Mouse (Mus musculus): Measurements from ENCODE around the gene 2810004N23Rik. TPM values are rescaled to one million over a fixed set of nuclear protein-coding genes. Genes with fewer than 3 reads are reported as not detected.

2810004N23Rik gene
- polyA plus RNA-seq, 1 experiment from 2014 or later: 41.5 TPM

DNA sequence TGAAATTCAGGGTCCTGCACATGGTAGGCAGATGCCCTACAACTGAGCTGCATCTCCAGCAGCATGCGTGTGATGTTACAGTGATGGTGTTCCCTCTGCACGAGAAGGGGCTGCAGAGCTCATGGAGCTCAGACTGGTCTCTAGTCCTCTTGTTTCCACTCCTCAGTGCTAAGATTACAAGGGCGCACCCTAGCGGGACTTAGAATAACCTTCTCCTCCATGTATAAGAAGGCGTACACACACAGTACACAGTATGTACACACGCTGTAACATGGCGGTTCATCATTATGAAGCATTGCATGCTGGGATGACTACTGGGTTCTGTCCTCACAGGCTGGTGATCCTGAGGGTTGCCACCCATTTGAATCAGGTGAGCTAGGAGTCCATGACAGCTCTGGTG, 9.2 kb upstream of the 2810004N23Rik start:
- Histone ChIP-seq H3K27ac (ENCODE audit: low read depth, low read length) (no peak overlapping the region), H3K4me2 (ENCODE audit: low read depth) (no peak overlapping the region), H3K4me3 (ENCODE audit: low read depth, low read length) (no peak overlapping the region), H3K9ac (ENCODE audit: low read length) (no peak overlapping the region), H3K36me3 (ENCODE audit: control insufficient read depth, insufficient read depth, low read length) (peaks cover 12% of the 10 kb centered on the region), H3K27me3 (ENCODE audit: control insufficient read depth, insufficient read depth, low read length) (no peaks in the 10 kb centered on the region), H3K9me3 (ENCODE audit: control insufficient read depth, low read length) (no peaks in the 10 kb centered on the region), H3K4me1 (ENCODE audit: control insufficient read depth, insufficient read depth, low read length) (no peaks in the 10 kb centered on the region)
- ATAC-seq (ENCODE audit: insufficient read depth, low FRiP score, low TSS enrichment) (no peak), DNase-seq (ENCODE audit: low spot score) (no peak)
- 95% methylated on average over 7 of the region's 7 CpGs for WGBS

DNA sequence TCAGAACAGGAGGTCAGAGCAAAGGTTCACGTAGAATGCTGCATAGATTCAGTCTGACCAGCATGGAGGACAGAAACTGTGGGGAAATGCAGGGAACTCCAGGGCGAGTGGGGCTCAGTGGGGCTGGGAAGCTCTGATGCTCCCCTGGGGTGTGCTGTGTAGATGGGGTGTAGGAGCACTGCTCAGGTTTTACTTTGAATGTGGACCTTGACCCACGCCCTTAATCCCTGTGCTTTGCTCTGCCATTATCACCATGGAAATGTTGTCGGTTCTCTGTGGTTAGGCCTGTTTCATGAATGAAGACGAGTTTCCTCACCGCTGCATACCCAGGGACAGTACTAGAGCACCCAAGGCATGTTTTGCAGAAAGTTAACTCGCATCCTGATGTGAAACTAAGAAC, 8.6 kb upstream of the 2810004N23Rik start:
- no peak overlapping the region for H3K4me3 ChIP-seq (ENCODE audit: low read depth, low read length)
- DNase-seq (ENCODE audit: low spot score) (no peak), ATAC-seq (ENCODE audit: insufficient read depth, low FRiP score, low TSS enrichment) (no peak)
- H3K27me3 ChIP-seq (ENCODE audit: control insufficient read depth, insufficient read depth, low read length): no peaks in the 10 kb centered on the region
- 95% methylated on average over 7 of the region's 7 CpGs for WGBS
- no peaks in the 10 kb centered on the region for H3K9me3 ChIP-seq (ENCODE audit: control insufficient read depth, low read length)
- peaks cover 8% of the 10 kb centered on the region for H3K36me3 ChIP-seq (ENCODE audit: control insufficient read depth, insufficient read depth, low read length)
- no peak overlapping the region for H3K27ac ChIP-seq (ENCODE audit: low read depth, low read length)
- H3K4me1 ChIP-seq (ENCODE audit: control insufficient read depth, insufficient read depth, low read length): no peaks in the 10 kb centered on the region
- H3K4me2 ChIP-seq (ENCODE audit: low read depth): no peak overlapping the region
- no peak overlapping the region for H3K9ac ChIP-seq (ENCODE audit: low read length)

DNA sequence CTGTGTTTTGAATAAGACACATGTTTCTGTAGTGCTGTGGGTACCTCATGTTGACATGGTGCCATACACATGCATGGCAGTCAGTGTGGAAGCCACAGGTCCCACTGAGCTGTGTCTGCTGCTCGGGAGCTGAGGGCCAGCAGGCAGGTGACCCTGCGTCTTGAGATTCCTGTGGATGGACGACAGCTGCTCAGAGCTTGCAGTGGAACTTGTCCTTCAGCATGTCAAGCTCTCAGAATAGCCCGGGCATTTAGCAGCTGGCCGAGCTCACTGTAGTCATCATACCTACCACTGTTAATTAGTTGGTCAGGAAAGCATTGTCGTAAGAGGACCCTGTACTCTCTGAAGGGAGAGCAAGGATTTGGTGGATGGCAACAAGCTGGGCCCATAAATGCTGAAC, 6.8 kb upstream of the 2810004N23Rik start:
- no peaks in the 10 kb centered on the region for H3K4me1 ChIP-seq (ENCODE audit: control insufficient read depth, insufficient read depth, low read length)
- DNase-seq (ENCODE audit: low spot score) (no peak), ATAC-seq (ENCODE audit: insufficient read depth, low FRiP score, low TSS enrichment) (no peak)
- H3K27me3 ChIP-seq (ENCODE audit: control insufficient read depth, insufficient read depth, low read length): no peaks in the 10 kb centered on the region
- H3K27ac ChIP-seq (ENCODE audit: low read depth, low read length): no peak overlapping the region
- peaks cover 8% of the 10 kb centered on the region for H3K36me3 ChIP-seq (ENCODE audit: control insufficient read depth, insufficient read depth, low read length)
- 78% methylated on average over 6 of the region's 6 CpGs for WGBS
- H3K9me3 ChIP-seq (ENCODE audit: control insufficient read depth, low read length): no peaks in the 10 kb centered on the region
- no peak overlapping the region for H3K4me3 ChIP-seq (ENCODE audit: low read depth, low read length)
- no peak overlapping the region for H3K9ac ChIP-seq (ENCODE audit: low read length)
- H3K4me2 ChIP-seq (ENCODE audit: low read depth): no peak overlapping the region

DNA sequence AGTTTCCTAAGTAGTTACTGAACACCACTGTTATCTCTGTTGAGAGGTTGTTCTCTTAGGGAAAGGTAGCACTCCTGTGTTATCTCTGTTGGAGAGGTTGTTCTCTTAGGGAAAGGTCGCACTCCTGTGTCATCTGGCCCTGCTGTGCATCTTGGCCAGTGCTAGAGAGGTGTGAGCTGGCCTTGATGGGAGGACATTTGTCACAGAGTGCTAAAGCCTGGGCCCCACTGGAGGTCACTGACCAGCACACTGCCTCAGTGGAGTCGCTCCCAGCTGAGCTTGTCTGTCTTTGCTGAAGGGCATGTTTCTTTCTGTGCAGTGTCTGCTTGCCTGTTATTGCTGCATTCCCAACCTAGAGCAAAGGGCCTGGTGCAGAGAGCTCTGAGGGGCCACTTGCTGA, 4.2 kb upstream of the 2810004N23Rik start:
- Histone ChIP-seq H3K4me1 (ENCODE audit: control insufficient read depth, insufficient read depth, low read length) (peaks cover 4% of the 10 kb centered on the region; the same call in 1 of the 2 replicates), H3K27me3 (ENCODE audit: control insufficient read depth, insufficient read depth, low read length) (no peaks in the 10 kb centered on the region), H3K4me3 (ENCODE audit: low read depth, low read length) (no peak overlapping the region; the same call in 1 of the 2 replicates), H3K27ac (ENCODE audit: low read depth, low read length) (no peak overlapping the region), H3K9ac (ENCODE audit: low read length) (no peak overlapping the region), H3K36me3 (ENCODE audit: control insufficient read depth, insufficient read depth, low read length) (peaks cover under 1% of the 10 kb centered on the region), H3K9me3 (ENCODE audit: control insufficient read depth, low read length) (no peaks in the 10 kb centered on the region), H3K4me2 (ENCODE audit: low read depth) (no peak overlapping the region)
- WGBS: 59% methylated on average over 2 of the region's 2 CpGs
- ATAC-seq (ENCODE audit: insufficient read depth, low FRiP score, low TSS enrichment): no peak
- DNase-seq (ENCODE audit: low spot score): no peak

DNA sequence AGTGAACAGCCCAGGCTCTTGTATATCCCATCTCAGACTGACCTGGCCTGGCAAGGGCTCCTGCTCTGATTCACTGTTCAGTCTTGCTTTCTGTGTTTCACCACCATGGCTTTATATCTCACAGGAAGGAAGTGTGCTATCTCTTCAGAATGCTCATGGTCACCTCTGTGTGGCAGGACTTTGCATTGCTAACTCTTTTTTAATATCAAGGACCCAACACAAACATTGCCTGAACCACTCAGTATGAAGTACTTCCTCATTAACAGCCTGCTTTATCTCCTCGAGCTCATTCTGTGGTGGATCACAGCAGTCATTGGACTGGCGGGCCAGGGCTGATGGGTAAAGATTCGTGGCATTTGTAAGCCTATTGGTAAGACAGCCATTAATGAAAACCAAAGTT, 3.7 kb upstream of the 2810004N23Rik start:
- Histone ChIP-seq H3K27me3 (ENCODE audit: control insufficient read depth, insufficient read depth, low read length) (no peaks in the 10 kb centered on the region), H3K36me3 (ENCODE audit: control insufficient read depth, insufficient read depth, low read length) (no peaks in the 10 kb centered on the region; the same call in none of the 2 replicates), H3K9ac (ENCODE audit: low read length) (no peak overlapping the region), H3K4me1 (ENCODE audit: control insufficient read depth, insufficient read depth, low read length) (peaks cover 4% of the 10 kb centered on the region; the same call in 1 of the 2 replicates), H3K9me3 (ENCODE audit: control insufficient read depth, low read length) (no peaks in the 10 kb centered on the region), H3K4me3 (ENCODE audit: low read depth, low read length) (no peak overlapping the region), H3K27ac (ENCODE audit: low read depth, low read length) (no peak overlapping the region), H3K4me2 (ENCODE audit: low read depth) (no peak overlapping the region)
- WGBS: 81% methylated on average over 3 of the region's 3 CpGs
- DNase-seq (ENCODE audit: low spot score) (no peak), ATAC-seq (ENCODE audit: insufficient read depth, low FRiP score, low TSS enrichment) (no peak)

DNA sequence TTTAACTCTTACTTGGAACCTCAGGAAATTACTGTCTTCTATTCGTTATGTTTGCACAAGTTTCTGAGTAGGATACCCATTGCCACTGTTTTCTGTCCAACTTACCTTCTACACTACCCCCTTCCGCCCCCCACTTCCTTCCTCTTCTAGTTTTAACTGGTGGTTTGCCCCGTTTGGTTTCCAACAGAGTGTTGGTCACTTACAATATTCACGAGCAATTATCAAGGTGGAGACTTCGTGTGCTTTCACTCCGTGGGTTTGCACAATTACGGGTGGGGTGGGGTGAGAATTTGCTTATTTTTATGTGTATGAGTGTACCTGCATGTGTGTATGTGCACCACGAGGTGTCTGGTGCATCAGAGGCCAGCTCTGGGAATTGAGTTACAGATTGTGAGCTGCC, 809 bp upstream of the 2810004N23Rik start:
- Histone ChIP-seq H3K9ac (ENCODE audit: low read length) (peak overlapping the region; percentile 97), H3K27ac (ENCODE audit: low read depth, low read length) (no peak overlapping the region), H3K9me3 (ENCODE audit: control insufficient read depth, low read length) (no peaks in the 10 kb centered on the region), H3K4me2 (ENCODE audit: low read depth) (peak overlapping the region; percentile 50), H3K36me3 (ENCODE audit: control insufficient read depth, insufficient read depth, low read length) (peaks cover 6% of the 10 kb centered on the region), H3K27me3 (ENCODE audit: control insufficient read depth, insufficient read depth, low read length) (no peaks in the 10 kb centered on the region), H3K4me3 (ENCODE audit: low read depth, low read length) (peak overlapping the region; percentile 96), H3K4me1 (ENCODE audit: control insufficient read depth, insufficient read depth, low read length) (peaks cover 4% of the 10 kb centered on the region; the same call in 1 of the 2 replicates)
- no peak for ATAC-seq (ENCODE audit: insufficient read depth, low FRiP score, low TSS enrichment)
- DNase-seq (ENCODE audit: low spot score): no peak
- WGBS: 23% methylated on average over 8 of the region's 8 CpGs

DNA sequence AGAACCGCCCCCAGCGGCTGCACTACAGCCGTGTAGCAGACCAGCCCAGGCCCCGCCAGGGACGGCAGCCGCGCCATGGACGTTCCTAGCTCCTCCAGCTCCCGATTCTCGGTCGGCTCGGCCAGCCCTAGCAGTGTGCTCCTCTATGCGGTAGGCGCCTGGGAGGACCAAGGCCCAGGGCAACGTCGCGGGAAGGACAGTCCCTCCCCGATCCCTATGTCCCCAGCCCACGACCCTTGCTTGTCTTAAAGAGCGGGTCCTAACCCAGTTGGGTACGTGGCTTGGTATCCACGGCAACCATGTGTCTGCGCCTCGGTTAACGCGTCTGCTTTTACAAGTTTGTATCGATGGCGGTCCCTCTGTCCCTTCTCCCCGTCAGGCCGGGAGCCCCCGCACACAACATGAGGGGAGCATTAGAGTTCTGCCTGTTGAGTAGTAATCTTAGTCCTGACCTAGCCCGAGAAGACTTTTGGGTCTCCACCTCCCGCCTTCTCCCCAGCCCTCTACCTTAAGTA, 300 bp upstream of the 2810004N23Rik start:
- peak overlapping the region; percentile 97 for H3K9ac ChIP-seq (ENCODE audit: low read length)
- peak overlapping the region; percentile 50 for H3K4me2 ChIP-seq (ENCODE audit: low read depth)
- ATAC-seq (ENCODE audit: insufficient read depth, low FRiP score, low TSS enrichment) (peak; percentile 75), DNase-seq (ENCODE audit: low spot score) (no peak)
- H3K36me3 ChIP-seq (ENCODE audit: control insufficient read depth, insufficient read depth, low read length): peaks cover 10% of the 10 kb centered on the region
- H3K4me1 ChIP-seq (ENCODE audit: control insufficient read depth, insufficient read depth, low read length): peaks cover 4% of the 10 kb centered on the region; the same call in 1 of the 2 replicates
- under 1% methylated on average over 33 of the region's 33 CpGs for WGBS
- H3K4me3 ChIP-seq (ENCODE audit: low read depth, low read length): peak overlapping the region; percentile 96
- peak overlapping the region; percentile 82 for H3K27ac ChIP-seq (ENCODE audit: low read depth, low read length)
- H3K27me3 ChIP-seq (ENCODE audit: control insufficient read depth, insufficient read depth, low read length): no peaks in the 10 kb centered on the region
- no peaks in the 10 kb centered on the region for H3K9me3 ChIP-seq (ENCODE audit: control insufficient read depth, low read length)

DNA sequence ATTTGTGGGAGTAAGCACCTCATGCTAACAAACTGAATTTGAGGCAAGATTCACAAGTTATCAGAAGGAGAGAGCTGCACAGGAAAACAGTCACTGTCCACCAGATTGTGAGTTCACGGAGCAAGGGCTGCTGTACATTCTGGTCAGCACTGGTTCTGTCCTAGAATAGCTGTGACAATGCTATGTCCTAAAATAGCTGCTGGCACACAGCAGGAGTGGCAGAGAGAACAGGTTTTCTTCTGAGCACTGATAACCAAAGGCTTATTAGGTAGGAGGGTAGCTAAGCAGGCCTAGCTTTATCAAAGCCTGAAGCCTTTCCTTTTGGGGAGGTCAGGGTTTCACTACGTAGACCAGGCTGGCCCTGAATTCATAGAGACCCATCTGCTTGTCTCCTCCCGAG, 2.7 kb downstream of the 2810004N23Rik start:
- no peak overlapping the region for H3K27ac ChIP-seq (ENCODE audit: low read depth, low read length)
- ATAC-seq (ENCODE audit: insufficient read depth, low FRiP score, low TSS enrichment) (no peak), DNase-seq (ENCODE audit: low spot score) (no peak)
- peaks cover 22% of the 10 kb centered on the region for H3K36me3 ChIP-seq (ENCODE audit: control insufficient read depth, insufficient read depth, low read length)
- peaks cover 4% of the 10 kb centered on the region; the same call in 1 of the 2 replicates for H3K4me1 ChIP-seq (ENCODE audit: control insufficient read depth, insufficient read depth, low read length)
- no peak overlapping the region for H3K4me2 ChIP-seq (ENCODE audit: low read depth)
- no peak overlapping the region for H3K4me3 ChIP-seq (ENCODE audit: low read depth, low read length)
- 97% methylated on average over 3 of the region's 3 CpGs for WGBS
- H3K9me3 ChIP-seq (ENCODE audit: control insufficient read depth, low read length): no peaks in the 10 kb centered on the region
- H3K9ac ChIP-seq (ENCODE audit: low read length): no peak overlapping the region
- no peaks in the 10 kb centered on the region for H3K27me3 ChIP-seq (ENCODE audit: control insufficient read depth, insufficient read depth, low read length)

DNA sequence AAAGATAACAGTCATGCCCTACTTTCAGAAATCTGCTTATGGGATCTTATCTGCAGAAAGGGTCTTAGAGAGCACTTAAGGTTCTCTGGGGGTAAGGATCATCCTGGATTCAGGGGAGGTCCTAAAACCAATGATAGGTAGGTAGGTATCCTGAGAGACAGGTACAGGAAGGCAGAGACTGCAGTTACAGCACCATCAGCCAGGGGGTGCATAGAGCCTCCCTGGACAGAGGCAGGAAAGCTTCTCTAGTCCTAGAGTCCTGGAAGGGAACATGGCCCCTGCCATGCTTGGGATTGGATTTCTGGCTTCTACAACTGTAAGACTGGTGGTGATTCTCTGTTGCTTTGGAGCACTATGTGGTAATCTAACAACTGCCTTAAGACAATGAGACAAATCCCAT, 3.5 kb downstream of the 2810004N23Rik start:
- ATAC-seq (ENCODE audit: insufficient read depth, low FRiP score, low TSS enrichment) (no peak), DNase-seq (ENCODE audit: low spot score) (no peak)
- no peak overlapping the region for H3K4me3 ChIP-seq (ENCODE audit: low read depth, low read length)
- H3K9me3 ChIP-seq (ENCODE audit: control insufficient read depth, low read length): 0 out of 2 replicates have a peak, but pooled peaks cover 1% of the 10 kb centered on the region
- H3K9ac ChIP-seq (ENCODE audit: low read length): no peak overlapping the region
- peaks cover 22% of the 10 kb centered on the region for H3K36me3 ChIP-seq (ENCODE audit: control insufficient read depth, insufficient read depth, low read length)
- no peak overlapping the region for H3K4me2 ChIP-seq (ENCODE audit: low read depth)
- no peaks in the 10 kb centered on the region for H3K27me3 ChIP-seq (ENCODE audit: control insufficient read depth, insufficient read depth, low read length)
- H3K4me1 ChIP-seq (ENCODE audit: control insufficient read depth, insufficient read depth, low read length): peaks cover 4% of the 10 kb centered on the region; the same call in 1 of the 2 replicates
- H3K27ac ChIP-seq (ENCODE audit: low read depth, low read length): no peak overlapping the region
